Mouse (Mus musculus) heart, embryonic 16.5 days (tissue): ENCODE measurements around the gene Abr. TPM values are rescaled to one million over a fixed set of nuclear protein-coding genes. Genes with fewer than 3 reads are reported as not detected.

ENCODE experiments used
- ATAC-seq: fragments of 200-750 bp; cut with Nextera tagmentation; replicated peaks from 2 replicates; pipeline ENCODE4 v1.8.0; 2017; ENCODE audit warnings: moderate number of reproducible peaks; ENCODE audit not compliant: insufficient read depth, low FRiP score; ENCODE audit errors: extremely low read depth
- H3K27ac ChIP-seq: fragments of 300-500 bp; sonication (generic); 2 replicates; pipeline ENCODE4 v1.5.1; 2014; ENCODE audit warnings: mild to moderate bottlenecking, low read length, control low read depth, moderate library complexity
- H3K27me3 ChIP-seq: fragments of 300-500 bp; sonication (generic); 2 replicates; pipeline ENCODE4 v1.6.1; 2014; ENCODE audit warnings: low read length, mixed read lengths; ENCODE audit not compliant: control insufficient read depth, insufficient read depth
- H3K36me3 ChIP-seq: fragments of 300-500 bp; sonication (generic); 2 replicates; pipeline ENCODE4 v1.6.1; 2014; ENCODE audit not compliant: control insufficient read depth, insufficient read depth
- H3K4me1 ChIP-seq: fragments of 300-500 bp; sonication (generic); 2 replicates; pipeline ENCODE4 v1.6.1; 2014; ENCODE audit warnings: low read length, mixed read lengths; ENCODE audit not compliant: control insufficient read depth, insufficient read depth
- H3K4me2 ChIP-seq: fragments of 300-500 bp; sonication (generic); 2 replicates; pipeline ENCODE4 v1.6.1; 2014; ENCODE audit warnings: low read depth, mild to moderate bottlenecking, control low read depth, low read length
- H3K4me3 ChIP-seq: fragments of 300-500 bp; sonication (generic); 2 replicates; pipeline ENCODE4 v1.5.1; 2014; ENCODE audit warnings: mild to moderate bottlenecking, control low read depth, low read length
- H3K9ac ChIP-seq: fragments of 300-500 bp; sonication (generic); 2 replicates; pipeline ENCODE4 v1.6.1; 2014; ENCODE audit warnings: low read length, control low read depth
- H3K9me3 ChIP-seq: fragments of 300-500 bp; sonication (generic); replicated peaks from 2 replicates; pipeline ENCODE4 v1.6.1; 2016; ENCODE audit warnings: low read length; ENCODE audit not compliant: control insufficient read depth
- WGBS: fragments of 180-500 bp; shearing (Covaris S2); extraction: QIAGEN DNeasy Blood & Tissue Kit; methylation state at CpG from one replicate; pipeline ENCODE4 v1.1.7; 2014; 5-methylcytosine and 5-hydroxymethylcytosine counted together
- polyA plus RNA-seq: library from polyadenylated mRNA; unstranded; fragments of >200 nt; fragmentation: Nextera tagmentation; extraction: Ambion mirVana; gene quantifications from 2 replicates; pipeline ENCODE4 v1.2.1, GENCODE M21; 2015

Gene Abr
- polyA plus RNA-seq, 1 experiment from 2014 or later: 21.0 TPM

- Histone ChIP-seq H3K27ac (no peak overlapping the region), H3K36me3 (no peaks in the 10 kb centered on the region), H3K27me3 (no peaks in the 10 kb centered on the region), H3K9ac (no peak overlapping the region), H3K4me3 (no peak overlapping the region), H3K9me3 (no peaks in the 10 kb centered on the region), H3K4me1 (peaks cover 20% of the 10 kb centered on the region), H3K4me2 (no peak overlapping the region)
- WGBS: 83% methylated on average over 5 of the region's 5 CpGs
- no peak for ATAC-seq
Measured at GRCm38 (mm10) chr11:76518613-76519012, 103.5 kb downstream of the Abr start.

GRCm38 (mm10) chr11:76518125-76518524, 104.0 kb downstream of the Abr start:
- Histone ChIP-seq H3K4me1 (peaks cover 17% of the 10 kb centered on the region), H3K9ac (no peak overlapping the region), H3K36me3 (no peaks in the 10 kb centered on the region), H3K4me3 (no peak overlapping the region), H3K9me3 (no peaks in the 10 kb centered on the region), H3K4me2 (no peak overlapping the region), H3K27me3 (no peaks in the 10 kb centered on the region), H3K27ac (no peak overlapping the region)
- 85% methylated on average over 4 of the region's 4 CpGs for WGBS
- no peak for ATAC-seq

- WGBS: 63% methylated on average over 3 of the region's 3 CpGs
- Histone ChIP-seq H3K4me1 (peaks cover 14% of the 10 kb centered on the region), H3K9me3 (no peaks in the 10 kb centered on the region), H3K27me3 (no peaks in the 10 kb centered on the region), H3K9ac (no peak overlapping the region), H3K4me3 (no peak overlapping the region), H3K4me2 (no peak overlapping the region), H3K36me3 (no peaks in the 10 kb centered on the region), H3K27ac (no peak overlapping the region)
- ATAC-seq: no peak
Measured at GRCm38 (mm10) chr11:76516951-76517350, 105.2 kb downstream of the Abr start.

- 40% methylated on average over 11 of the region's 11 CpGs for WGBS
- H3K9me3 ChIP-seq: no peaks in the 10 kb centered on the region
- H3K27me3 ChIP-seq: no peaks in the 10 kb centered on the region
- peak overlapping the region; percentile 86 for H3K27ac ChIP-seq
- ATAC-seq: peak; percentile 82
- H3K4me3 ChIP-seq: no peak overlapping the region
- no peaks in the 10 kb centered on the region for H3K36me3 ChIP-seq
- no peak overlapping the region for H3K9ac ChIP-seq
- peak overlapping the region; percentile 16; the same call in 1 of the 2 replicates for H3K4me2 ChIP-seq
- H3K4me1 ChIP-seq: peaks cover 14% of the 10 kb centered on the region
Measured at GRCm38 (mm10) chr11:76515123-76515522, 107.0 kb downstream of the Abr start.

- Histone ChIP-seq H3K27me3 (no peaks in the 10 kb centered on the region), H3K9ac (no peak overlapping the region), H3K4me2 (no peak overlapping the region), H3K9me3 (no peaks in the 10 kb centered on the region), H3K4me1 (peaks cover 16% of the 10 kb centered on the region), H3K27ac (no peak overlapping the region), H3K4me3 (no peak overlapping the region), H3K36me3 (no peaks in the 10 kb centered on the region)
- ATAC-seq: no peak
- 67% methylated on average over 4 of the region's 4 CpGs for WGBS
Measured at GRCm38 (mm10) chr11:76510977-76511376, 111.1 kb downstream of the Abr start.

- Histone ChIP-seq H3K4me1 (peaks cover 7% of the 10 kb centered on the region), H3K36me3 (no peaks in the 10 kb centered on the region), H3K9me3 (no peaks in the 10 kb centered on the region), H3K27me3 (no peaks in the 10 kb centered on the region), H3K4me2 (no peak overlapping the region), H3K4me3 (no peak overlapping the region), H3K9ac (no peak overlapping the region), H3K27ac (no peak overlapping the region)
- WGBS: 69% methylated on average over 13 of the region's 13 CpGs
- no peak for ATAC-seq
Measured at GRCm38 (mm10) chr11:76509751-76510723, 112.1 kb downstream of the Abr start.

GRCm38 (mm10) chr11:76508831-76509595, 113.1 kb downstream of the Abr start:
- Histone ChIP-seq H3K9ac (no peak overlapping the region), H3K9me3 (no peaks in the 10 kb centered on the region), H3K27me3 (no peaks in the 10 kb centered on the region), H3K4me3 (no peak overlapping the region), H3K4me1 (peaks cover 9% of the 10 kb centered on the region), H3K36me3 (no peaks in the 10 kb centered on the region), H3K4me2 (no peak overlapping the region), H3K27ac (no peak overlapping the region)
- WGBS: 83% methylated on average over 32 of the region's 32 CpGs
- no peak for ATAC-seq

- Histone ChIP-seq H3K4me2 (no peak overlapping the region), H3K9ac (no peak overlapping the region), H3K4me3 (no peak overlapping the region), H3K9me3 (no peaks in the 10 kb centered on the region), H3K27me3 (no peaks in the 10 kb centered on the region), H3K4me1 (peaks cover 9% of the 10 kb centered on the region), H3K36me3 (no peaks in the 10 kb centered on the region), H3K27ac (no peak overlapping the region)
- 91% methylated on average over 4 of the region's 4 CpGs for WGBS
- no peak for ATAC-seq
Measured at GRCm38 (mm10) chr11:76508125-76508524, 114.0 kb downstream of the Abr start.
